Mouse (Mus musculus) T-cell, adult 2 months (primary cell): ENCODE measurements around the gene Wbp1.

Source experiments
- DNase-seq: peaks from one replicate; pipeline ENCODE4 v3.0.0; 2022; ENCODE audit warnings: low spot score

Gene Wbp1

DNA sequence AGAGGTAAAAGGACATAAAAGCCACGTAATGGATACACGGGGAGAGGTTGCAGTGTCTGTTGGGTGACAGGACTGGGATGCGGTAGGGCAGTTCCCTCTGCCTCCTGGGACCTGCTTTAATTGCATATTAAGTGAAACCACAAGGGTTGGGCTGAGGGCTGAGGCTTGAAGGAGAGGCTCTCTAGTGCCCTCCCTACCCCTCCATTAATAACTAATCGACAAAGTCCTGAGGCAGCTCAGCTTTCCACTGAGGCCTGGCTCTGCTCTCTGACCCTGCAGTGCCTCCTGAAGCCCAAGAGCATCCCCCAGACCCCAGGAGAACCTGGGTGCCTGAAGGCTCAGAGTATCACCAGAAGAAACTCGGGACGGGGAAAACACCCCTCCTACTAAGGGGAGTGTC is 36.9 kb downstream of the Wbp1 start:
- no peak for DNase-seq

DNA sequence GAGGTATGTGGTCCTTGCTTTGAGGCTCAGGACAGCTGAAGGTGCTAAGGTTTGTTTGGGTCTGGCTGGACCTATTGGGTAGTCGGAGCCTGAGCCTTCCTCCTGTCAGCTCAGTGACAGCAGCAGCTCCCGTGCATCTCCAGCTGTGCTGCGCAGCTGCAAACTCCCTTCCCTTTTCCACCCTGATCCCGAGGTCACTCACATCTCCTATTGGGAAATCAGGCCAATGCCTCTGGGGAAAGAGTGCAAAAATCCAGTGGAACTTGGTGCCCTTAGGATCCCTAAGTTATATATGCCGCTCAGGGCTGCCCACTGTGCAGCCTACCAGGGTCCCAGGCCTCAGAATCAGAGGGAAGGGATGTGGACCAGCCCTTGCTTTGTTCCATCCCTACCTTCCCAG is 37.9 kb downstream of the Wbp1 start:
- DNase-seq: no peak

DNA sequence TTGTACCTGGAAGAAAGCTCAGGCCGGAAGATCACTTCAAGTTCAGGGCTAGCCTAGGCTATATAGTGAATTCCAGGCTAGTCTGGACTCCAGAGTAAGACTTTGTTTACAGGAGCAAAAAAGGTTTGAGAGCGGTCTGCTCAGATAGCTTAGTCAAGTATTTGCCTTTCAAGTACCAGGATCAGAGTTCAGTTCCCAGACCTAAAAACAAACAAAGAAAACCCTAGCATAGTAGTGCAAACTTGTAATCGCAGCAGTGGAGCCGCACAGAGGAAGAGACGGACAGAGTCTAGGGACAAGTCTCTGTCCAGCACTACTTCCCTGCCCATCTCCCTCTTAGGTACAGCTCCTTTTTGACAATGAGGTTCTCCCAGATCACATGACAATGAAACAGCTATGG is 41.1 kb downstream of the Wbp1 start:
- no peak for DNase-seq

DNA sequence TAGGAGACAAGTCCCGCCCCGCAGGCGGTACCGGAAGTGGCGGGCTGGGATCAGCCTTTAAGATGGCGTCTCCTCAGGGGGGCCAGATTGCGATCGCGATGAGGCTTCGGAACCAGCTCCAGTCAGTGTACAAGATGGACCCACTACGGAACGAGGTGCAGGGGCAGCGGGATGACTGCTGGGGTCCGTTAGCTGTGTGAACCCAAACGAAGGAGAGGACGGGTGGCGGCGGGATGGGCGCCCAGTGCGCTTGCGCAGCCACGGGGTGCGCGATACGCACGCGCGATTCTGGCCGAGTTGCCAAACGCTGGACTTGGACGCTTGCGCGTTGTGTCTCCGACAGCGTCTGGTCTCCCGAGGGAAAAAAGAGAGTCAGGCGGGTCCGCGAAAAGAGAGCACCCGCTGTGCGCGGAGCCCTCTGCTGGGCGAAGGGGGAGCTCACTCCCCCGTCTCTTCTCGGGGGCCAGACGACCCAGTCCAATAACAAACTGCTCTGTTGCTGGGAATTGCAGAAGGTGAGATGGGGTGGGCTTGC is 43.0 kb downstream of the Wbp1 start:
- DNase-seq: peak; percentile 97

DNA sequence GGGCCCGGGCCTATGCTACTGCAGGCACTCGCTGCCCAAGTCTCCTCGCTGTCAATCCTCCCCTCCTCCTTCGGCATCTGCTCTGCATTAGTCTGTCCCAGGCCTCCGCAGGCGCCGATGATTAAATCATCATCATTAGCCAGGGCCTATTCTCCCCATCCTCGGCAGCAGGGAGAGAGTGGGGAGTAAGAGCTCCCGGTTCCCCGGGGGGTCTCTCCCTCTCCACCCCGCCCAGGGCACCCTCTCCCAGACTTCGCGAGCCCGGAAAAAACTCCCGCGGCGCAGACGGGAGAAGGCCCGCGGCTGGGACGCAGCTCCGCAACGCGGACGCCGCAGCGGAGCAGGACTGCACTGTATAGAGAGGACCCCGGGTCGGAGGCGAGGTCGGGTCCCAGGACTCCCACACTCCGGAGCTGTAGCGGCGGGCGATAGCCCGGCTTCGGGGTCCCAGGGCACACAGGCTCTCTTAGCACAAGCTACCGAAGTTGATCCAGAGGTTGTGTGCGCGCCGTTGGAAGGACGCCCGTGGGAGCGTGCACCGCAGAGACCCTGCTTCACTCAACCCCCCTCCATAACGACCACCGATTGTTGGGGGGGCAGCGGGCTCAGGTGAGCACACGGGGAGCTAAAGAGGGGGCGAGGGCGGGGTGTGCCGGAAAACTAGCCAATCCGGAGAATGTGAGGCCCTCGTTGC is 43.6 kb downstream of the Wbp1 start, which contains the start of gene Pcgf1:
TSS of gene Pcgf1 (plus strand) at position 240 of the 694 bp plus-strand sequence.
- no peak for DNase-seq

DNA sequence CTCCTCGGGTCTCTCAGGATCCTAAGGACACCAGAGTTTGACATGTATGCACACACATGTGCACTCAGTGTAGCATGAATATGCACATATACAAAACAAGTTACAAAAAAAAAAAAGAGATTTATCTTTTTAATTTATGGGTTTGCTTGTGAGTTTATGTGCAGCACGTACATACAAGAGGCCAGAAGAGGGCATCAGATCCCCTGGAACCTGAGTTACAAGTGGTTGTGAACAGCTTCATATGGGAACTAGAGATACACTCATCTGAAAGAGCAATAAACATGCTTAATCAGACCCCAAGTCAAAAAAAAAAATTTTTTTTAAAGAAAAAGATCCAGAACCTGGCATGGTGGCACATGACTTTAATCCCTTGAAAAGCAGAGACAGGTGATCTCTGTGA is 46.4 kb downstream of the Wbp1 start:
- peak; percentile 63 for DNase-seq

DNA sequence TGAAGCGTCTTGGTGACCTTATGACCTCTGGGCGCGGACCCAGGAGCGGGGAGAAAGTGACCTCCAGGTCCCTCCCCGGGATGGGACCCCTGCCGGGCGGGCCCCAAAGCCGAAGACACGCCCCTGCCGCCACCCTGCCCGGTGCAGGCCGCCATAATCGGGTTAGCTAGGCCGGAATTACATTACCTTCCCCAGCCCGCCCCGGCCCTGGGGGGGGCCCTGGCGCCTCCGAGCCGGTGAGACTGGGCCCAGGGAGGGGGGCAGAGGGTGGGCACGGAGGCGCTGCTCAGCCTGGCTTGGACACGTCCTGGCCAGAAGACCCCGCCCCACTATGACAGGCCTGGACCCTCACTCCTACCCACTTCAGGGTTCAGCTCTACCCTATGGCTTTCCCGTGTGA is 50.1 kb downstream of the Wbp1 start:
- DNase-seq: no peak

DNA sequence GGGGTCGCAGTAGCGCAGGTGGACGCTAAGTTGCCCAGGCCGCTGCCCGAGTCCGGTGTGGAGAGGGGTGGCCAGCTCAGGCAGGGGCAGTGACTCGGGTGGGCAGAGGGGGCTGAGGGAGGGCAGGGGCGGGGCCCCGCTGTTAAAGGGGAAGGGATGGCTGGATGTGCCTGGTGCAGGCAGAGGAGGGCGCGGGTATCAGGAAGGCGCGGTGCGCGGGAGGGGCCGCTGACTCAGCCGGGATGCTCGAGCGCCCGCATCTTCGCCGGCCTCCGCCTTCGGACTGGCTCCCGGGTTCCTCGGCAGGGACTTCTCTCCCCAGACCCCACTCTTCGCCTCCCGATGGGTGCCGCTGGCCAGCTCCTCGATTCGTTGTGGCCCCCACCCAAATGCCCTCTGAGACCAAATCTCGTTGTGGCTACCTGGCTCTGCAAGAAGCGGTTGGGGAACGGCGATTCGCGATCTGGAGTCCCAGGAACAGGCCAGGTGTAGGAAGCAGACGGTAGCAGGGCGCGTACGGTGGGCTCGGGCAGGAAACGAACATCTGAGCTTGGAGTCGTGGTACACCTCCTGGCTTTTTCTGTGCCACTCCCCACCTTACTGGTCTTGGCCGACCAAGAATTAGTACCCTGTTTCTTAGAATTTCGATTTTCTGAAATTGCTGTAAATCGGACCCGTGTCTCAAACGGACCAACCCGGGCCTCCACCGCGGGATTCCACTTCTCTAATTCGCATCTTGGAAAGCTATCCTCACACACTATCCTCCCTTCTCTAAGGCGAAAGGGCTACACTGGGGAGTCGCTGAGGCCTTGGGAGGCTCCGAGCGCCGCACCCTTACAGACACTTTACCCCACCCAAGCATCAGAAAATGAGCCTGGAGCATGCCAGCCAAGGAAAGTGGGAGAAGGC is 50.8 kb downstream of the Wbp1 start:
- no peak for DNase-seq

DNA sequence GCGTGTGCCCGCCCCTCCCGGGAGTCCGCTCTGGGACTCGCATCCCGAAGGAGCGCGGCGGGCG is 51.3 kb downstream of the Wbp1 start, which contains the start of gene Tlx2:
TSS of gene Tlx2 (minus strand) at position 47 of the 64 bp plus-strand sequence.
- DNase-seq: no peak

DNA sequence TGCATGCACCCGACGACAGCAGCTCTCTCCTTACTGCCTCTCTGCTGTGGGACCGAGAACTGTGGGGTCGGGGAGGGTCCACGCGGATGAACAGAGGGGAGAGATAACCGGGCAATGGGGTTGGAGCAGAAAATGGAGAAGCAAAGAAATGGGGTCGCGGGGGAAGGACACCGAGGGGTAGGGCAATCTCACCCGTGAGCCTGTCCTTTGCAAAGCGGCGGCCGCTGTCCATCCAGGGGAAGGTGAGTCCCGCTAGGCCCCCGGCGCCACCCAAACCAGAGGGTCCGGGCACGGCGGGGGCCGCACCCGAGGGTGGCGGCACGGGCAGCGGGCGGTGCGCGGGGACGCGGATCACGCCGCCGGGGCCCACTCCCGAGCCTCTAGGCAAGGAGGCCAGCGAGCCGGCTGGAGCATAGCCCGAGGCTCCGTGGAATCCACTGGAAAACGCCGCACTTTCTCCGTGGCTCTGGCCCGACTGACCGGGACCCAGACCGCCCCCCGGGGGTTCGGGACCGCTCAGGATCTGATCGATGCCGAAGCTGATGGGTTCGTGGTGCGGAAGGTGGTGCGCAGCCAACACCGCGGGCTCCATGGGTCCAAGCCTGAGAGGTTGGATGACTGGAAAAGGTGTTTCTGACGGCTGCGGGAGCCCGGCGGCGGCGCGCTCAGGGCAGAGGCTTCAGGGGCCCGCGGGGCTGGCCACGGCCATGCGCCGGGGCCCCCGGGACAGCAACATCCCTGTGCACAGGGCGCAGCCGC is 51.7 kb downstream of the Wbp1 start:
- no peak for DNase-seq
